Mouse (Mus musculus): ENCODE measurements around the gene Esp18.

The Esp18 gene

GRCm38 (mm10) chr17:39406059-39406458 lies at the start of gene Esp18:
Gene Esp18, plus strand, starts transcription at chr17:39406359.
- DNase-seq (ENCODE audit: low read depth, low spot score): no peak

- DNase-seq (ENCODE audit: low read depth, low spot score): no peak
These were observed 42.8 kb upstream of the Esp18 start for GRCm38 (mm10) chr17:39363316-39363715.
